Mouse (Mus musculus) urinary bladder, postnatal 36 days (tissue): Measurements from ENCODE around the gene Cd200r1.

Experiments used
- DNase-seq, 2 experiments: peaks; one replicate each; pipeline ENCODE4 v3.0.0; 2022; ENCODE audit warnings: low spot score in 2 of 2, mixed read lengths in 1 of 2

Cd200r1 gene

DNA sequence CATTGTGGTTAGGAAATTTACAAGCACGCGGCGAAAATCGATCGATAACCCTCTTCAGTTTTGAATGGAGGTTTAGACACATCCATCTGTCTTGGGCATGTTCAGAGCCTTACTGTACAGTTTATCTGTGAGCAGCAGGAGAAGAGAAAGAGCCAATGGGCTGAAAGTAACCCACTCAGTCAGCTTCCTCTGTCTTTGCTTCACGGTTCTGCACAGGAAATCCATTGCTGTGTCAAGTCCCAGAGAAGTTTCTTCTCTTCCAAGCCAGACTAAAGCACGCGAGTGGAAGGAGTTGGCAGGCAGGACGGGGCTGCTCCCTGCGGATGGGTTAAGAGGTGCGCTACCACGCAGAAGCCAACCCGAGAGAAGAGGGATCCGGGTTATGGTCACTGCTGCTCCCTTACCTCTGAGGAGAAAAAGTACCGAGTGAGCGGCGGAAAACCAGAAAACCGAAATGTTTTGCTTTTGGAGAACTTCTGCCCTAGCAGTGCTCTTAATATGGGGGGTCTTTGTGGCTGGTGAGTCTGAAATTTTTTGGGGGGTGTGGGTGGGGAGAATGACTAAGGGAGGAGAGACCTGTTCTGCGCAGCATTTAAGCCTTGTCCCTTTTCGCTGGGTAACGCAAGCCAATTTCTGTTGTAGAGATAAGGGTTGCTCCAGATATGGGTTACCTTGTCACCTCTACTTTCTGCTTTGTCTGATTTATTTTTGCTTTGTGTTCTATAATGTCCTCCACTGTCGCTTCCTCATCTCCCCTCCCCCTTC is at the start of gene Cd200r1:
Cd200r1 (plus strand) TSS at position 182 of the 765 bp plus-strand sequence.
- DNase-seq, result no peak

GRCm38 (mm10) chr16:44716305-44717140 is 49.0 kb upstream of the Cd200r1 start:
- peak in 1 of 2 experiments; percentile 23 for DNase-seq

GRCm38 (mm10) chr16:44717141-44717634 is 48.3 kb upstream of the Cd200r1 start:
- no peak for DNase-seq

GRCm38 (mm10) chr16:44717838-44718237 is 47.7 kb upstream of the Cd200r1 start:
- DNase-seq, result no peak

DNA sequence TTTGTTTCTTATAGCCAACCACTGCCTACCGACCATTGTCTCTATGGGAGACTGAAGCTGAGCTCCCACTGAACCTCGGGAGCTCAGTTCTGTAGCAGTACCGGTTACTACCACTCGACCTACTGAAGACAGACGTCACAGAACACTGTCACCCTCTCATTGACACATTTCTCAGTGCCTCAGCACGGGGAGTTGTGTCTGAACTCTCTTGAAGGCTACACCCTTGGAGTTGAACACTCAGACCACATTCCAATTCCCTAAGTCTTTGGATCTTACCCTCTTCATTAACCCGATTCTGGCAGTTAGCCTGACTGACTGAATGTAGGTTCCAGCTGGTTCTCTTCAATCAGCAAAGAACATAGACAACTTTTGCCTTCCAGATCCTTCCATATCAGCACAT is 46.2 kb upstream of the Cd200r1 start:
- DNase-seq, result no peak

DNA sequence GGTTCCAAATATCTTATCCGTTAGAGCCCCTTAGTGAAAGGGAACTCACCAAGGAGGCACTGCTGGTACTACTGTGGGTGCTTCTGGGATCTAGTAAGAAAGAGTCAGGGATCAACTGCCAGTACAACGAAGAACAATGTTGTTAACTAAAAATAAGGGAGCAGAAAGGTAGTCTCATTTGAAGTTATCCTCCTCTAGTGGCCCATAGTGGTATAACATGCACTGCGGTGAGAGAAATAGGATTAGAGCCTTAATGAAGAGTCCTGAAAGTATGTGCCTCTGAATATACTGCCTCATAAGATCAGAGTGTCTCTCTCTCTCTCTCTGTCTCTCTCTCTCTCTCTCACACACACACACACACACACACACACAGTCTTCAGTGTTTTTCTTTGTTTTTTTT is 45.0 kb upstream of the Cd200r1 start:
- no peak for DNase-seq

DNA sequence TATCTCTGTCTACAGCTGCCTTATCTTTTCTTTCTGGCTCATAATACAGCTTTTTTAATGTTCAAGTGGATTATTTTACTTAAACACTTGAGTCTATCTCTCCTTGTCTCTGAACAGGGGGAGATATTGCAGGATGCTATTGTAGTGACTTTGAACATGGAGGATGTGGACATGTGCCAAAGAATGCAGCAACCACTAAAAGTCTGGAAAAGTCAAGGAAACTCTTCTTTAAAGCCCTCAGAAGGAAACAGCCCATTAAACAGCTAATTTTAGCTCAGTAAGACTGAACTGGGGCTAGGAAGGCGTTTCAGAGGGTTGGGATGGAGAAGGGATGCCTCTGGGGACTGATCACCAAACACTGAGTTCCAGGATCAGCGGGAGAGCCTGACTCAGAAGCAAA is 42.9 kb upstream of the Cd200r1 start:
- no peak for DNase-seq

- DNase-seq, result peak; percentile 93 to 96
Measured at GRCm38 (mm10) chr16:44724083-44724787, 41.3 kb upstream of the Cd200r1 start, which contains the start of gene Nepro. Gene Nepro, plus strand, starts transcription at chr16:44724301.

DNA sequence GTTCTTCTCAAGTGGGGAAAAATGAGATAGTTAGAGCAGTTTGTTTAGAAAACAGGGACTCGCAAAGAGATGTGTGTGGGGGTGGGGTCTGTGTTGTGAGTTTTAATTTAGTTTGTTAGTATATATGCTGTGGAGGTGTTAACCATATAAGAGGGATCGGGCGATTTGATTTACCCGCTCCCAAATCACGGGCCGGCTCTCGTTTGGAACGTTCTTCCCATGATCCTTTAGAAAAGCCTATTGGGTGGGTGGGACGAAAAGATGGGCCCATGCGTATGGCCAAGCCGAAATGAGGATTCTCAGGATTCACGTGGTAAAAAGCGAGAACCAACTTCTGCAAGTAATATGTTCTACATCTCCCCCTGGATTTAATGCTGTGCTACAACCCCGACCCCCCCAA is 40.7 kb upstream of the Cd200r1 start:
- peak in 1 of 2 experiments; percentile 14 for DNase-seq

GRCm38 (mm10) chr16:44725286-44726223 is 40.0 kb upstream of the Cd200r1 start:
- peak; percentile 52 to 69 for DNase-seq

- no peak for DNase-seq
Measured at GRCm38 (mm10) chr16:44727525-44727924, 38.0 kb upstream of the Cd200r1 start.

- no peak for DNase-seq
Measured at GRCm38 (mm10) chr16:44734059-44734458, 31.5 kb upstream of the Cd200r1 start.

DNA sequence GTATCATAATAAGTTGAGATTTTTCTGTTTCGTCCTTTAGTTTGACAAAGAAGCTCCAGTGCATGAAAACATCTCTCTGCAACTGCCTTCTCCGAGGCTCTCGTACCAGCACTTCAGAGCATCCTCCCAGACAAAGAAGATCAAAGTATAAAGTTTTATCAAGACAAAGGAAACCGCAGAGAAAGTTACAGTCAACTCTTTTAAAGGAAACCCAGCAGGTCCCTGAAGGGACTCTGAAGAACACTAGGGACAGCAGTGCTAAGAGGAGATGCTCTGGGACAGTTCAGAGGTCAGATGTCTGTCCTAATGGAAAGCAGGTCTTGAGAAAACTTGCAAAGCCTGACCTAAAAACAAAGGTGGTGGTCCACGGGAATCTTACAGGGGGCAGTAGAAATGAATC is 29.9 kb upstream of the Cd200r1 start:
- no peak for DNase-seq

DNA sequence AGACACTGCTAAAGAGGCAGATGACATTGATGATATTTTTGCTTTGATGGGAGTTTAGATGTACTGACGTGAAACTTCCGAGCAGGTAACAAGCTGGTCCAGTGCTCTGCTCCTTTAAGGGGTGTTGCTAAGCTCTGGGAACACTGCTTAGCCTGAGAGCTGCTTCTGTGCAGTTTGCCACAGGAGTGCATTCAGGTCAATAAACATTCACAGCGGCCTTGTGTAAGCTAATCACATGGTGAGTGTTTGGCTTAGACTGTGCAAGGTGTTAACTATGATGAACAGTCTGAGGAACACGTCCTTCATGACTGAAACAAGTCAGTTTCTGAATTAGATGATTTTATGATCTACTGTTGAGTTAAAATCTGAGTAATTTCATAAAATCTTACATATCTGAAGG is 29.4 kb upstream of the Cd200r1 start:
- DNase-seq, result no peak

GRCm38 (mm10) chr16:44742753-44743152 is 22.8 kb upstream of the Cd200r1 start:
- no peak for DNase-seq

GRCm38 (mm10) chr16:44745471-44745865 is 20.1 kb upstream of the Cd200r1 start:
- DNase-seq, result no peak

- DNase-seq, result peak; percentile 83 to 84
Measured at GRCm38 (mm10) chr16:44745866-44746562, 19.5 kb upstream of the Cd200r1 start, which contains the start of gene Gtpbp8. Gene Gtpbp8, minus strand, starts transcription at chr16:44746363.

- no peak for DNase-seq
Measured at GRCm38 (mm10) chr16:44748007-44748406, 17.5 kb upstream of the Cd200r1 start.

DNA sequence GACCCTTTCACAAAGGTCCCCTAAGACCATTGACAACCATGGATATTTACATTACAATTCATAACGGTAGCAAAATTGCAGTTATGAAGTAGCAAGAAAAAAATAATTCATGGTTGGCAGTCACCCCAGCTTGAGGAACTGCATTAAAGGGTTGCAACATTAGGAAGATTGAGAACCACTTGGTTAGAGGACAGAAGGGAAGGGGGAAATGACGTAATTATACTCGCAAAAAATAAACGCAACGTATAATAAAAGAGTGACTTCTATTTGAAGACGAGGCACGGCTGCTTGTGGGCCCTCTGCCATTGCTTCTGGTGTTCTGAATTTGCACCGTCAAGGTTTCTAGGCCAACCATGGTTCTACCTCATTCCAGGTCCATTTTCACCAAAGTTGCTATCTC is 7.8 kb upstream of the Cd200r1 start:
- DNase-seq, result no peak

DNA sequence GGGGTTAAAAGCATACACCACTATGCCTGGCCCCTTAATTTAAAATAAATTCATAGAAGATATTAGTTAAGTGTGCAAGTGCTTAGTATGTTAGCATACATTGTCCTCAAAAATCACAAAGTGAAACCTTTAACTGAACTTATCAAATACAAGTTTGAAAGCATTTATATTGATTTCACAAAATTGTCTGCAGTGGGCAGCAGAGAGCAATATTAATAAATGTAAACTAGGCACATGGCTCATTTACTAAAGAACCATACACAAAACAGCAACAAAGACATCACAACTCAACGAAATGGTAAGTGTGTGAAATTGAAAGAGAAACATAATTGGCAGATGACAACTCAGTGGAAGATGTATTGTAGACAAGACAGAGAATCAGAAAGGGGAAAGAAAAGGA is 3.7 kb upstream of the Cd200r1 start:
- no peak for DNase-seq
